Mouse (Mus musculus) T-helper 1 cell (primary cell): Measurements from ENCODE around the gene Nipal3.

ENCODE experiments used
- in situ Hi-C: fragments of 300-600 bp; cut with MboI, MseI; formaldehyde crosslinking; loops from one replicate; pipeline ENCODE4 v1.15.1; 2025; ENCODE audit warnings: high pct_unique_total_duplicates

Nipal3 gene

DNA sequence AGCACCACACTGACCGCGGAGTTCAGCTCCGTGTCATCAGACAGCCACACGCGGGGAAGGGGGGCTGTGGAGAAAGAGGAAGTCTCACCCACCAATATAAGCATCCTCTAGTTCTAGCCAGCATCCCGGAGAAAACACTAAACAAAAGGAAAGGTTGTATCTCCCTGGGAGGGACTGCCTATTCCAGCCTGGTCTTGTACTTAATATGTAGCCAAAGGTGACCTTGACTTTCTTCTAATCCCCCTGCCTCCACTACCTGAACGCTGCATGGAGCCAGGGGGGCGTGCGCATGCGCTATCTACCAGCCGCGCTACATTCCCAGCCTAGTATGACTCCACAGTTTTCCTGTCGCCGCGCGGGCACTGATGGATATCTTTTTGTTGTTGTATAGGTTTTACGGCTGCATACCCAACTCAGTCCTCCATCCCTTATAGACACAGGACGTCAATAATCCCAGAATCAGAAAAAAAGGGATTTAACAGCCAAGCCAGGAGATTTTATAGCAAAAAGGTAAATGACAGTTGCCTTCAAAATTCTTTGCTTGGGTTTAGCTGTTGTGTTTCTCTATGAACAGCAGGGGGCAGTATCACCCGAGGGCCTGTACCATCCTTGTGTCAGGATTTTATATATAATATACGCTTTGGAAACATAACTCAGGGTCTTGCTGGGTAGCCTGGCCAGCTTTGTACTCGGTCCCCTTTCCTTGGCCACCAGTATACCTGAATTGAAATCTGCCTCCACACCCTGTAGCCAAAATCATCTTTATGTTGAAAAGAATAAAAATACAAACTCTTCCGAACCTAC lies 12.9 kb upstream of the Nipal3 start:
- in situ Hi-C loops: no loop called here

GRCm38 (mm10) chr4:135505794-135506193 lies 11.0 kb upstream of the Nipal3 start:
- in situ Hi-C loops: no loop called here

- in situ Hi-C loops: no loop called here
Observed at GRCm38 (mm10) chr4:135501587-135501986, 6.7 kb upstream of the Nipal3 start.

DNA sequence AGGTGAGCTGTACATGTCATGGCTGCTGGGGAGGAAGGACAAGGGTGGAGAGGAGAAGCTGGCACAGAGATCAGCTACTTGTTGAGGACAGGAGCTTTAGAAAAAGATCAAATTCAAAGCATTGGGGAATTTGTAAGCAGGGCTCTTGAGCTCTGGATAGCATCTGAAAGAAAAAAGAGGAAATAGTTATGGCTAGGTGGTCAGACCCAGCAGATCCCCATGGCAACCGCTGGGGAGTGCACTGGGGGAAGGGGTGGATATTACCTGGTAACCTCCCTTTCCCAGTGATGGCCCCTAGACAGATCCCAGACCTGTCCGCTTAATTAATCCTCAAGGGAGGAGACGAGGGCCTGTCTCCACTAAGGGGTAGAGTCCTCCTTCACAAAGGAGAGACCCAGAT lies 5.0 kb upstream of the Nipal3 start:
- in situ Hi-C loops: no loop called here

DNA sequence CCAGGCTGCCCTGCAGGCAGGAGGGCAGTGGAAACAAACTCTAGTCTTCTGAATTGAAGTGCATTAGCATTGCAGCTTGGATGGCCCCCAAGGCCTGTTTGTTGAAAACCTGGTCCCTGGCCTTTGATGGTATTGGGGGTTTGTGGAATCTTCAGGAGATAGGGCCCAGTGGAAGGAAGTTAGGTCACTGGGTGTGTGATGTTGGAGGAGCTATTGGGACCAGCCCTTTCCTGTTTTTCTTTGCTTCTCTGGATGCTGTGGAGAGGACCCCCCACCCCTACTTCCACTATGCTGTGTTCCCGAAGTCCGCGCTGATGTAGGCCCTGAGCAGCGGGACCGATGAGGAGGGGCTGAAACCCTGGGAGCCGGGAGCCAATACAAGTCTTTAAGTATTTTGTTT lies 3.3 kb upstream of the Nipal3 start:
- in situ Hi-C loops: no loop called here

DNA sequence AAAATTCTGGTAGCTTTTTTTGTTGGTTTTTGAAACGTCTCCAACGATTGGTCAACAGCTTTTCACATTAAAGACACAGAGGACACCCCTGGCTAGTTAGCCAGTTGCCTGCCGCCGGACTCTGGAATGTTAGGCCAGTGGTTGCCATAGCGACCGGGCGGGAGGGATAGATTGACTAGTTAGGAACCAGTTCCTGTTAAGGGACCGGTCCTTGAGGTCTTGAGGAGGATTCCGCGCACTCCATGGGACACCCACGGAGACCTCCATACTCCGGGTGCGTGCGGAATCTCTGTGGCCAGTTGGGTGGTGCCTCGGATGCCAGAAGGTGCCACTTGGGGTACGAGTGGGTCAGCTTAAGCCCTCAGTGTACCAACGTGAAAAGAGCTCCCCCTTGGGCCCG lies 972 bp upstream of the Nipal3 start:
- in situ Hi-C loops: no loop called here

DNA sequence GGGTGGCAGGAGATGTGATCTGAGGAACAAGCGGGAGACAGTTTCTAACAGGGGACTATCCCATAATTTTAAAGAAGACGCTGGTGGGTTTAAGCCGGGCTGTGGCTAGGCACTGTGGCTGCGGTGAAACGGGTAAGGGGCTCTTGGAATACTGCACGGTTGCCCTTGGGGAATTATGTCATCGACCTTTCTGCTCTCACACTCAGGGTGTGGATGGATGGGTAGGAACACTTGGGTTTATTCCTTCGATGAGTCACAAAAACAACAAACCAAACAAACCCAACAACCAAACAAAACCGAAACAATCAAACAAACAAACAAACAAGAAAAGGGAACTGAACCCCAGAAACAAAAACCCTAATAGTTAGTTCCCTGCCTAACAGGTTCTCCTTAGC lies 556 bp upstream of the Nipal3 start:
- in situ Hi-C loops: no loop called here

DNA sequence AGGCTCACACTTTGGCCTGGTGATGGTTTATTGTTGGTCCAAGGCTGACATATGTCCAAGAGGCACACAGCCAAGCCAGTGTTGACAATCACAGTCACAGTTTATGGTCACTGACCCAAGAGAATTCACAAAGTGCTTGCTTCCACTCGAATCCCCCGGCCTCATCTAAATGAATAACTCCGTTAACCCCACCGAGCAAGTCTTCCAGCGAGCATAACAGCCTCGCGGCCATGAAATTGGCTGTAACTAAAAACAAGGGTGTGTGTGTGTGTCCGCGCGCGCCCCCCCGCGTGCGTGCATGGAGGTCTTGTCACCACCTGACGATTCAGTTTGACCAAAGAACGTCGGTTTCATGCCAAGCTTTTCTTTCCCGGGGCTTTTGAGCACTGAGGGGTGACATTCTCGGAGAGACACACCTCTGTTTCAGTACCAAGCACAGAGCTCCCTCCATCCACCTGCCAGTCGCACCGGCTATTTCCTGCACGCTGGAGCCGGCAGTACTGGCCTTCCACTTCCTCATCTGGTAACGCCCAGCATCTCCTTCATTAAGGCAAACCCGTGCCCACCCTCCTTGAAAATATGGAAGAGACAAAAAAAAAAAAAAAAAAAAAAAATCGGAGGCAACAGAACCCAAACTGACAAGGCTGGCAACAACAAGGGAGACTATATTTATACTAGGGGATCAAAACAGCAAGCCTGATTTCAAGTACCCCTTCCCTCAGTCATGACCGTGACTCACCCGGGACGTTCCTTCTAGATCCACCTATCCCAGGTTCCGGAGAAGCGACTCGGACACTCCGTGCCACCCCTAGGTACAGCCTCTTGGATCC lies 932 bp downstream of the Nipal3 start:
- in situ Hi-C loops: loop anchor here (5.0 kb wide), 1 partner anchor 107 kb away; no protein-coding TSS in a partner anchor

- in situ Hi-C loops: loop anchor here (5.0 kb wide), 1 partner anchor 106 kb away; no protein-coding TSS in a partner anchor
Observed at GRCm38 (mm10) chr4:135493271-135493670, 1.6 kb downstream of the Nipal3 start.

- in situ Hi-C loops: no loop called here
Observed at GRCm38 (mm10) chr4:135489256-135489655, 5.6 kb downstream of the Nipal3 start.

- in situ Hi-C loops: no loop called here
Observed at GRCm38 (mm10) chr4:135486352-135486751, 8.5 kb downstream of the Nipal3 start.

DNA sequence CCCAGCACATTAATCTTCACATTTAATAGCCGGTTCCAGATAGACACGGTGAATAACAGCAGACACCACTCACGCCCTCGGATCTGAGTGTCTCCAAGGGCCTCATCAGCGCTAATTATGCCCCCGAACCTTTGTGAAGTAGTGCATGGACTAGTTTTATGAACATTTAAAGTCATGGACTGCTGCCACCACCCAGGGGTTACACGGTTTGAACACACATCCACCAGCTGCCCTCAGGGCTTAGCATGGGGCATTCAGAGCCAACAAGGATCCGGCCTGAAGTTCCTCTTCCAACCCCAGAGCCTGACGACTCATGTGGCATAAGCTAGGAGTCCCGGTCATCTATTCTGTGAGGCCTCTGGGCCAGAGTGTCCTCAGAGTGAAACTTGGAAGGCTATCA lies 9.8 kb downstream of the Nipal3 start:
- in situ Hi-C loops: no loop called here

- in situ Hi-C loops: no loop called here
Observed at GRCm38 (mm10) chr4:135480370-135480769, 14.5 kb downstream of the Nipal3 start.

DNA sequence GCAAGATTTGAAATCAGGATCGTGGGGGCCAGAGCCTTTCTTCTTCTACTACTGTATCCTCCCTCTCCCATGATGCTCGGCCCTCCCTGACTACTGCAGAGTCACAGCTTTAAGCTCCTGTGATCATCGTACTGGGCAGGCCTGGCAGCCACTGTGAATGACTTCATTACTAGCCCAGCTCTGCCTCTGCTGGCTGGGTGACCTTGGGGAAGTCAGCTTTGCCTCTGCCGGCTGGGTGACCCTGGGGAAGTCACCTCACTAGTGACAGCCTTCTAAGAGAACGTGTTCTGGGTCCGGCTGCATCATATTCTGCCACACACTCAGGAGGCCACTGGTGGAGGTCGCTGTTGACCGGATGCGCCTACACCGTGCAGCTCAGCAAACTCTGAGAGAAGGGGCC lies 17.0 kb downstream of the Nipal3 start:
- in situ Hi-C loops: no loop called here

DNA sequence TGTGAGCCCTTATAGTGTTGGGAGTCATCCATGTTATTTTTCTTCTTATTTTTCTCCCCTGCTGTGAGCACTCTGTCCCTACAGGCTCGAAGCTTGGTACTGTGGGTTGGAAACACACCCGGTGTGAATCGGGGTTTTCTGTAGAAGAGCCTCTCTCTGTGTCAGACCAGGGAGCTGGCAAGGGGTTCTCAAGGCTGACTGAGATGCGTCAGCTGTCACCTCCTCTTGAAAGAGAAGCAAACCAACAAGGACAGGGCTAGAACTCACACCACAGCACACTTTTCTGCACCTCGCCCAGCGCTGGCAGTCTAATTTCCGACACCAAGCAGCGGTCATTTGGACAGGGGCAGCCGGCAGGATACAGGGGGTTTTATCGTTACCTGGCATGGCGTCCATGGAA lies 31.4 kb downstream of the Nipal3 start:
- in situ Hi-C loops: no loop called here

GRCm38 (mm10) chr4:135453572-135453971 lies 41.3 kb downstream of the Nipal3 start:
- in situ Hi-C loops: no loop called here

DNA sequence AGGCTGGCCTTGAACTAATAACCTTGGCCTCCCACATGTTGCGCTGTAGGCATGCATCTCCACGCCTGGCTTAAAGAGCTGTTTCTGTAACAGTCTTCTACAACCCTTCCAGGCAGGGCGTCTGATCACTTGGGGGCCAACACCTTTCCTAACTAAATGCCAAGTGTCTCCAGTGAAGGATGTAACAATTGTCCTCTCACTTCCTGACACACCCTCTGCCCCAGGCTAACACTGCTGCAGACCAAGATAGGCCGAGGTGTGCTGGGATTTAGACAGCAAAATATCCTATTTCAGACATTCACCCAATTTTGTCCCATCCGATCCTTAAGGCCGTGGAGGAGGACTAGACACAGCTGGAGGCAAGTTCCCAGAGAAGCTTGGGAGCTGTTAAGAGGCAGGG lies 41.7 kb downstream of the Nipal3 start:
- in situ Hi-C loops: no loop called here

DNA sequence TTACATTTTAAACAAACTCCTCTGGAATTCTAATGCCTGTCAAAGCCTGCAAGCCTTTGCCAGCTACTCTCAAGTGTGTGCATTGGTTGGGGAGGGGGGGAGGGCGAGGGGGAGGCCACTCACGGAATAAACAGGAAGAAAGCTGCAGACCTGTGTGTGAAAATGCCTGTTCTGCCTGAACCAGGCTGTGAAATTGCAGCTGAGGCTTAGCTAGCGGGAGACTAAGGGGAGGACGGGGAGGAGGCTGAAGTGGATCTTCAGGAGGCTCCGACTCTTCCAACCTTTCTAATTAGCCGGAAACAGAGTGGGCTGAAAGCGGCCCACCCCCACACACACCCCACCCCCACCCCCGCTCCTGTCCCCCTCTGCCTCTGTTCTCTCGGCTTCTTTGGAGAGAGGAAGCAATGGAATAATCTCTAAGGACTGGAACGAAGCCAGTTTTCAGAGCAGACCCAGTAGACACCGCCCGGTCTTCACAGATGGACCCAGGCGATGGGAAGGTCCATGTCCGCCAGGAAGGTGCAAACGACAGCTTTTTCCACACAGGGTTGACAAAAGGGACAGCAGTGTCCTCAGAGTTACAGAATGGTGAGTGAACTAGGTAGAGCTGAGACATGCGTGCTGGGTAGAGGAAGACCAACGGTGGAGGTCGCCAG lies 43.4 kb downstream of the Nipal3 start:
- in situ Hi-C loops: no loop called here

DNA sequence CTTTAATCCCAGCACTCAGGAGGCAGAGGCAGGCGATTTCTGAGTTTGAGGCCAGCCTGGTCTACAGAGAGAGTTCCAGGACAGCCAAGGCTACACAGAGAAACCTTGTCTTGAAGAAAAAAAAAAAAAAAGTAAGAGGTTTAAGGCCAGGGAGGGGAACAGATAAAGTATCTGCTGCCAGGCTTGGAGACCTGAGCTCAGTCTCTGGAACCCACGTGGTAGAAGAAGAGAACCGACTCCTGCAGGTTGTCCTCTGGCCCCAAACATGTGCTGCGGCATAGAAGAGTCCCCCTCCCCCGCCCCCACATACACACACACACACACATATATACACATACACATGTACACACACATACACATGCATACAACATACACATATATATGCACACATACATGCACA lies 52.4 kb downstream of the Nipal3 start:
- in situ Hi-C loops: loop anchor here (25.0 kb wide), 1 partner anchor 1920 kb away; the partner anchor contains the start of gene Cdc42

GRCm38 (mm10) chr4:135439904-135440522 lies 54.8 kb downstream of the Nipal3 start:
- in situ Hi-C loops: loop anchor here (25.0 kb wide), 1 partner anchor 1922 kb away; the partner anchor contains the start of gene Cdc42

- in situ Hi-C loops: loop anchor here (25.0 kb wide), 1 partner anchor 1923 kb away; the partner anchor contains the start of gene Cdc42
Observed at GRCm38 (mm10) chr4:135439188-135439647, 55.6 kb downstream of the Nipal3 start.
